ENCODE assay signal across 31 mouse cellular contexts in genomic region chr5:28252999-28253398, GRCm38 (mm10). TPM values are rescaled to one million over a fixed set of nuclear protein-coding genes. Genes with fewer than 3 reads are reported as not detected.
"Had no signal": no experiment of that assay in that cellular context is flagged by ENCODE, and none has a peak within 500 bp of the region (broad histone marks: within the 10 kb centered on the region; RNA-seq: fewer than 3 reads in every experiment).

No protein-coding gene starts in this region.

- H3K27ac ChIP-seq: limb, embryonic 10.5 days; limb, embryonic 12.5 days; limb, embryonic 13.5 days; limb, embryonic 15.5 days; liver, embryonic 12.5 days; liver, embryonic 13.5 days; liver, embryonic 14.5 days; liver, embryonic 15.5 days; lung, embryonic 15.5 days; macrophage; midbrain, embryonic 10.5 days; midbrain, embryonic 12.5 days; midbrain, embryonic 13.5 days; neural tube, embryonic 12.5 days had no signal

- H3K4me1 ChIP-seq: limb, embryonic 15.5 days; liver, embryonic 12.5 days; liver, embryonic 13.5 days; liver, embryonic 15.5 days; lung, embryonic 15.5 days; megakaryocyte, embryonic 14.5 days had no signal

- H3K27me3 ChIP-seq: limb, embryonic 12.5 days; limb, embryonic 13.5 days; limb, embryonic 15.5 days; liver, embryonic 13.5 days; liver, embryonic 15.5 days; lung, embryonic 15.5 days; midbrain, embryonic 13.5 days; midbrain, embryonic 15.5 days; neural tube, embryonic 12.5 days had no signal

- H3K4me3 ChIP-seq: limb, embryonic 10.5 days; limb, embryonic 12.5 days; limb, embryonic 13.5 days; limb, embryonic 15.5 days; liver, embryonic 12.5 days; liver, embryonic 13.5 days; liver, embryonic 15.5 days; lung, embryonic 15.5 days; megakaryocyte, embryonic 14.5 days; midbrain, embryonic 10.5 days; midbrain, embryonic 12.5 days; midbrain, embryonic 13.5 days; midbrain, embryonic 15.5 days; myocyte; neural tube, embryonic 12.5 days had no signal

- DNase-seq: left cerebral cortex, postnatal 4 days; liver; liver, embryonic 13.5 days; liver, postnatal 0 days; lung, adult 18-20 months; lung, adult 2 months; lung, embryonic 14.5 days; lung, postnatal 10 days; lung, postnatal 14 days; lung, postnatal 36 days; lung, postnatal 4 days; midbrain, embryonic 14.5 days had no signal

RNA-seq across cellular contexts. Expression of gene Cnpy1, which starts 7.4 kb away (rescaled TPM):
- polyA plus RNA-seq: limb, embryonic 10.5 days; limb, embryonic 11.5 days; limb, embryonic 12.5 days; limb, embryonic 15.5 days; liver, adult 2 months; liver, embryonic 12.5 days; liver, embryonic 16.5 days; liver, postnatal 0 days; macrophage; myocyte had no signal
